Mouse (Mus musculus) heart, embryonic 14.5 days (tissue): ENCODE results near the gene Ccdc152. TPM values are rescaled to one million over a fixed set of nuclear protein-coding genes. Genes with fewer than 3 reads are reported as not detected.

Experiments used
- ATAC-seq: fragments of 200-750 bp; cut with Nextera tagmentation; 2 replicates; pipeline ENCODE4 v1.8.0; 2017; ENCODE audit warnings: low read depth, moderate TSS enrichment; ENCODE audit not compliant: insufficient number of reproducible peaks, insufficient read depth, low FRiP score
- H3K27ac ChIP-seq, 2 experiments: fragments of 200-500 bp in 1 of 2; fragments of 300-500 bp in 1 of 2; sonication (generic) in 1 of 2; replicated peaks in 1 of 2; 2 replicates each; pipeline ENCODE4 v1.5.1; 2012 to 2014; ENCODE audit warnings: low read depth in 2 of 2, low read length in 2 of 2, control low read depth in 1 of 2, mild to moderate bottlenecking in 1 of 2, mixed read lengths in 1 of 2; ENCODE audit not compliant: control insufficient read depth in 1 of 2, insufficient read depth in 1 of 2
- H3K27me3 ChIP-seq: fragments of 300-500 bp; sonication (generic); 2 replicates; pipeline ENCODE4 v1.6.1; 2014; ENCODE audit warnings: mild to moderate bottlenecking, low read length, control low read depth; ENCODE audit not compliant: control insufficient read depth, insufficient read depth
- H3K36me3 ChIP-seq: fragments of 300-500 bp; sonication (generic); 2 replicates; pipeline ENCODE4 v1.6.1; 2014; ENCODE audit warnings: mild to moderate bottlenecking, control low read depth, low read length, mixed read lengths; ENCODE audit not compliant: control insufficient read depth, insufficient read depth
- H3K4me1 ChIP-seq, 2 experiments: fragments of 200-500 bp in 1 of 2; fragments of 300-500 bp in 1 of 2; sonication (generic) in 1 of 2; 2 replicates each; pipeline ENCODE4 v1.6.1; 2012 to 2014; ENCODE audit warnings: low read length in 2 of 2, control low read depth in 1 of 2, mixed read lengths in 1 of 2; ENCODE audit not compliant: control insufficient read depth in 2 of 2, insufficient read depth in 2 of 2
- H3K4me2 ChIP-seq: fragments of 300-500 bp; sonication (generic); 2 replicates; pipeline ENCODE4 v1.6.1; 2014; ENCODE audit warnings: mild to moderate bottlenecking, low read length
- H3K4me3 ChIP-seq, 2 experiments: fragments of 200-500 bp in 1 of 2; fragments of 300-500 bp in 1 of 2; sonication (generic) in 1 of 2; 2 replicates each; pipeline ENCODE4 v1.5.1; 2012 to 2014; ENCODE audit warnings: low read length in 2 of 2, mild to moderate bottlenecking in 2 of 2, control low read depth in 1 of 2, low read depth in 1 of 2, moderate library complexity in 1 of 2; ENCODE audit not compliant: control insufficient read depth in 1 of 2, insufficient read depth in 1 of 2
- H3K9ac ChIP-seq: fragments of 300-500 bp; sonication (generic); 2 replicates; pipeline ENCODE4 v1.6.1; 2014; ENCODE audit warnings: mild to moderate bottlenecking, low read length
- H3K9me3 ChIP-seq: fragments of 300-500 bp; sonication (generic); 2 replicates; pipeline ENCODE4 v1.6.1; 2016; ENCODE audit warnings: low read length, control low read depth; ENCODE audit not compliant: control insufficient read depth
- WGBS: fragments of 180-500 bp; shearing (Covaris S2); extraction: QIAGEN DNeasy Blood & Tissue Kit; methylation state at CpG from one replicate; pipeline ENCODE4 v1.1.7; 2014; 5-methylcytosine and 5-hydroxymethylcytosine counted together
- polyA plus RNA-seq: library from polyadenylated mRNA; unstranded; fragments of >200 nt; fragmentation: Nextera tagmentation; extraction: Ambion mirVana; gene quantifications from 2 replicates; pipeline ENCODE4 v1.2.1, GENCODE M21; 2014

Gene Ccdc152
- polyA plus RNA-seq, 1 experiment from 2014 or later = 0.18 TPM

DNA sequence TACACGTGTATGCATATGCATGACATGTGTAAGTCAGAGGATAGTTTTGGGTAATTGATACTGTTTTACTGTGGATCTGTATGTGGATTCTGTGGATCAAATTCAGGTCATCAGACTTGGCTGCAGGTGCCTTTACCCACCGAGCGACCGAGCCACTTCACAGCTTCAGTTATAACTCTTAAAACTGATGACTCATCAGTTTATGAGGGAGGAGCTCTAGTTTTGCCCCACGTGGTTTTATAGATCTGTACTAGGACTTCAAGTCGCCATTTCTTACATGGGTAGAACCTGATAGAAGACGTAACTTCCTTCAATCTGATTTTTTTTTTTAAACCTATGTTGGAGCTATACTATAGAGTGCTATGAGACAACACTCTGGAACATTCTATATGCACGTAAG lies 5.7 kb downstream of the Ccdc152 start:
- 77% methylated on average over 8 of the region's 8 CpGs for WGBS
- no peaks in the 10 kb centered on the region for H3K36me3 ChIP-seq
- no peaks in the 10 kb centered on the region for H3K4me1 ChIP-seq
- H3K4me2 ChIP-seq = no peak overlapping the region
- no peak for ATAC-seq
- no peak overlapping the region for H3K9ac ChIP-seq
- no peak overlapping the region for H3K4me3 ChIP-seq
- no peaks in the 10 kb centered on the region for H3K9me3 ChIP-seq
- no peak overlapping the region for H3K27ac ChIP-seq
- H3K27me3 ChIP-seq = no peaks in the 10 kb centered on the region

DNA sequence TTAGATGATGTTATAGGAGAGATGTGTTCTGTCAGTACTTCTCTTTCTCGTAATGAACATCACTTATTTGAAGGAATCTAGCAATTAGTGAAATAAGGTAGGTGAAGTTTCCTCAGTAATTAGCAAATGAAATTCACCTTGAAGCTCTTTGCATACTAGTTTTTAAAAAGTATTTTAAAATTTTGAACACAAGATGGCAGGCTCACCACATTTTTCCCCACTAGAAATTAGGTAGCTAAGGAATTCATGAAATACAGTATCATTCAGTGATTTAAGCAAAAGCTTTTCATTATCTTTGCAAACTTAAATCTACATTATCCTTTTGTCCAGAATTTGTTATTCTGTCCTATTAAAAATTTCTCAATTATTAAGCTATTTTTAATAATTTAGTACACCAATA lies 7.3 kb downstream of the Ccdc152 start:
- no peaks in the 10 kb centered on the region for H3K9me3 ChIP-seq
- no peak overlapping the region for H3K4me2 ChIP-seq
- H3K9ac ChIP-seq = no peak overlapping the region
- no peaks in the 10 kb centered on the region for H3K27me3 ChIP-seq
- WGBS = 75% methylated on average over 1 of the region's 1 CpGs
- no peaks in the 10 kb centered on the region for H3K36me3 ChIP-seq
- H3K27ac ChIP-seq = no peak overlapping the region
- no peak for ATAC-seq
- H3K4me3 ChIP-seq = no peak overlapping the region
- H3K4me1 ChIP-seq = no peaks in the 10 kb centered on the region

DNA sequence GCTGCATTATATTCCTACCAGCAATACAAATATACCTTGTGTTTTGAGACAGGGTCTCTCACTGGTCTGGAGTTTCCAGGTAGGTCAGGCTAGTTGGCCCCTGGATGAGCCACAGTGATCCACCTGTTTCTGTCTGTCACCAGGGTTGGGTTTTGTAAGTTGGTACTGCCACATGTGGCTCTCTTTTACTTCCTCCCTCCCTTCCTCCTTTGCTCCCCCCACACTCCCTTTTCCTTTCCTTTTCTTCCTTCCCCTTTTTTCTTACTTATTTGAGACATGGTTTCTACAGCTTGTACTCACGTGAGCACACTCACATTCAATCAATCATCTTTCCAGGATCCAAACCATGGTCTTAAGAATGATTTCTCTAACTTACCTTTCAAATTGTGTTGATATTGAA lies 9.8 kb downstream of the Ccdc152 start:
- Histone ChIP-seq H3K4me3 (no peak overlapping the region), H3K36me3 (no peaks in the 10 kb centered on the region), H3K9ac (no peak overlapping the region), H3K27me3 (no peaks in the 10 kb centered on the region), H3K9me3 (no peaks in the 10 kb centered on the region), H3K27ac (no peak overlapping the region), H3K4me2 (no peak overlapping the region), H3K4me1 (no peaks in the 10 kb centered on the region)
- WGBS = 49% methylated on average over 1 of the region's 1 CpGs
- ATAC-seq = no peak

DNA sequence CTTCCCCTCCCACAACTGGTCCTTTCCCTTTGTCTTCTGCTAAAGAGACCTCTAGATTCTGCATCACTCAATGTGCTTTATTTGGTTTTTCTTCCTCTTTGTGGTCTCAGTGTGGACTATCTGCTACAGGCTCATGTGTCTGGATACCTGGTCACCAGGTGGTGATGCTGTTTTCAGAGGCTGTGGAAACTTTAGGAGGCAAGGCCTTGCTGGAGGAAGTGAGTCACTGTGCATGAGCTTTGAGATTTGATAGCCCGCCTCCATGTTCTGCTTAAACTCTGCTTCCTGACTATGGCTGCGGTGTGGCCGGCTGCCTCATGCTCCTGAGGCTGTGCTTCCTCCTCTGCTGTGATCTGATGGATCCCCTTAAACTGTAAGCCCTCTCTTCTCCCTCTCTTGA lies 12.9 kb downstream of the Ccdc152 start:
- Histone ChIP-seq H3K9ac (no peak overlapping the region), H3K4me3 (no peak overlapping the region), H3K36me3 (no peaks in the 10 kb centered on the region), H3K4me1 (no peaks in the 10 kb centered on the region), H3K27me3 (no peaks in the 10 kb centered on the region), H3K9me3 (no peaks in the 10 kb centered on the region), H3K27ac (no peak overlapping the region), H3K4me2 (no peak overlapping the region)
- 80% methylated on average over 3 of the region's 3 CpGs for WGBS
- ATAC-seq = no peak

DNA sequence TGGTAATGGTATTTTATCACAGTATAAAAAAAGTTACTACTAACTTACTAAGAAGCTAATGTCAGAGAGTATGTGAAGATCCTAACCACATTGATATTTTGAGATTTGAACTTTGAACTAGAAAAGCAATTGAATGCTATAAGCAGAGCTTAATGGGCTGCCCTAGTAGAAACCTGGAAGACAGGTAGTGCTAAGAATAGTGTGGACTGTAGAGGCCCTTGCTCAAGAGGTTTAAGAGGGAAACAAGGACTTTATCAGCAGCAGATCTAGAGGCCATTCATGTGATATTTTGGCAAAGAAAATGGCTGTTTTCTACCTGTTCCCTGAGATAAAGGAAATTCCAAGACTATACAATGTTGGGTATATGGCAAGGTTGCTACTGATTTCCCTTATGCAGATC lies 17.3 kb downstream of the Ccdc152 start:
- Histone ChIP-seq H3K4me2 (no peak overlapping the region), H3K27me3 (no peaks in the 10 kb centered on the region), H3K36me3 (peaks cover 3% of the 10 kb centered on the region; the same call in 1 of the 2 replicates), H3K9ac (no peak overlapping the region), H3K9me3 (no peaks in the 10 kb centered on the region), H3K4me1 (no peaks in the 10 kb centered on the region), H3K4me3 (no peak overlapping the region), H3K27ac (no peak overlapping the region)
- ATAC-seq = no peak

DNA sequence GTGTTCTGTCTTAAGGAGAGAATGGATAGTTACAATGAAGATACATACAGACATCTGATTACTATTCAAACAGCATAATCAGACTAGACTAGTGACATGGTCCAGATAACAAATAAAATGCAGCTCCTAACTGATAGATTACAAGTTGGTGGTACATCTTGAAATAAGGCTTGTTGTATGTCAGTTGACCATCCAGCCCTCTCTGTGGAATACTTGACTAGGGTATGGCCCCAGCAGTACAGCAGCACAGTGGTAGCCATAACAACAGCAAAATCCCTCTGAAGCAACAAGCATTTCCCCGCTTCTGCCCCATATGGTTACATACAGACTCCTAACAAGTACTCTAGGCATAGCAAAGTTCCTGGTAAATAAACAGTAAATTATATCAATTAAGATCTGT lies 21.6 kb downstream of the Ccdc152 start:
- Histone ChIP-seq H3K9me3 (no peaks in the 10 kb centered on the region), H3K4me3 (no peak overlapping the region), H3K9ac (no peak overlapping the region), H3K4me2 (no peak overlapping the region), H3K4me1 (no peaks in the 10 kb centered on the region), H3K36me3 (peaks cover 39% of the 10 kb centered on the region), H3K27ac (no peak overlapping the region), H3K27me3 (no peaks in the 10 kb centered on the region)
- WGBS = 83% methylated on average over 1 of the region's 1 CpGs
- no peak for ATAC-seq

DNA sequence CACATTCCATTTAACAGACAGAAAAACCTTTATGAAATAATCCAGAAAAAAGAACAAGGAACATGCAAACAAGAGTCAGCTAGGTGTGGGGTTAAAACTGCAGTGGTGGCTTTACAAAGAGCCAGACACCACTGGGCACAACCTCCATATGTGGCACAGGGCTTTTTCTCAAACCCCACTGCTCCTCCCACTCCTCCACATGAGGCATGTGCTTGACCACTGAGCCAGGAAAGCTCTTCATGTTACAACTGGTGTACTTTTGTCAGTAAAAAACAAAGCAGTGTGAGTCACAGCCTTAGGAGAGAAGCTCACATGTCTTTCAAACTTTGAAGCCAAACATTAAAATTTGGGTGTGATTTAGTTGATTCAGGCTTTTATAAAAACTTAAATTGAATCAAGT lies 22.1 kb downstream of the Ccdc152 start:
- ATAC-seq = no peak
- Histone ChIP-seq H3K4me2 (no peak overlapping the region), H3K27me3 (no peaks in the 10 kb centered on the region), H3K4me1 (no peaks in the 10 kb centered on the region), H3K36me3 (peaks cover 44% of the 10 kb centered on the region), H3K9me3 (no peaks in the 10 kb centered on the region), H3K4me3 (no peak overlapping the region), H3K9ac (no peak overlapping the region), H3K27ac (no peak overlapping the region)

DNA sequence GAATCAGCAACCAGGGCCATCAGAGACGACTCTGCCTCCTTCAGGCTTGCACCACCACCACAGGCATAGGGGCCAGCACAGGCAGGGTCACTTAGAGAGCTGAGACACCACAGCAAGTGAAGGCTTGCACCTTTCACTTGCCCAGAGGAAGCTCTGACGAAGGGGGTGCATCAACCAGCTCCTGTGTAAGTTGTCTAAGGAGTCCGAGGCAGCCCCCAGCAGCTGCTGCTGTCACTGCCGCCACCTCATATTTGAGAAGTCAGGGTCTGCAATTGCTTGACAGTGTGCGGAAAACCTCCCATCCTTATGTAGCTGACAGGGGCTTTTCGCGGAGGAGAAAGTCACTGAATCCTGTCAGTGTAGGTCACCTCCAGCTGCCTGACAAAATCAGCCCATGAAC lies 24.1 kb downstream of the Ccdc152 start:
- Histone ChIP-seq H3K27me3 (no peaks in the 10 kb centered on the region), H3K4me3 (no peak overlapping the region), H3K27ac (no peak overlapping the region), H3K4me1 (no peaks in the 10 kb centered on the region), H3K36me3 (peaks cover 61% of the 10 kb centered on the region), H3K4me2 (no peak overlapping the region), H3K9me3 (no peaks in the 10 kb centered on the region), H3K9ac (no peak overlapping the region)
- no peak for ATAC-seq
- 75% methylated on average over 7 of the region's 7 CpGs for WGBS
